In the genomic region with DNA sequence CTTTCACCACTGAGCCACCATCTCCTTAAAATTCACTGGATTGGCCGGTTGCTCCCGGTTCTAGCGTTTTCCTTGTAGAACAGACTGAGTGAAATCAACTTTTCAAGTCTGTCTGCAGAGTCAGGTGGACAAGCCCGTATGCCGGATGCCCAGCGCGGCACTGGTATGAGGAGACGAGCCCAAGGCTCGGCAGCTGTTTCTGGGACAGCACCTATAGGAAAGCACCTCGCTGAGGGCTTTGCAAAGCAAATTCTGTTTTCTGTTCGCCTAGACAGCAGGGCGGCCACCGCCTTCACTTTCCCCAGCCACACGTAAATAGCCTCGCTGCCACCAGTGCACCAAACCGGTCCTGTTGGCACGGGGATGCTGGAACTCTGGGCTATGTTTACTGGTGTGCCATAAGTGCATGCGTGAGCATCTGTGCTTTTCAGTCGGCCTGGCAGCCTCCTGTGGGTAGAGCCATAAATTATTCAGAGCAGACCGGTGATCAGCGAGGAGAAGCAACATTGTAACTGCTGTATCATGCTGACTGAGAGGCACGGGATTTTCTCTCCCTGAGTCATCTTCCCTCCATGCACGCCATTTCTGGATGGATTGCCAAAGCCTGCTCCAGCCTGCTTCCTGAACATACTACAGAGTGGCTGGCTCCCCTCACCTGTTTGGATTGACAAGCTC, we compare ENCODE assay signal across 10 mouse cellular contexts. TPM values are rescaled to one million over a fixed set of nuclear protein-coding genes. Genes with fewer than 3 reads are reported as not detected.
DNase-seq lines count a peak whose midpoint lies in the region; ATAC-seq lines count a peak whose summit lies in the region.
"Had no signal": no experiment of that assay in that cellular context is flagged by ENCODE, and none has a peak within 500 bp of the region (broad histone marks: within the 10 kb centered on the region; RNA-seq: fewer than 3 reads in every experiment).

No protein-coding gene starts in this region.

- 0 out of 2 replicates have a peak, but pooled peaks have one; percentile 70 for ATAC-seq in midbrain, embryonic 15.5 days (replicated peaks)
- ATAC-seq: intestine, postnatal 0 days had no signal

- no peak overlapping the region for H3K27ac ChIP-seq in midbrain, embryonic 15.5 days
- H3K27ac ChIP-seq in midbrain, embryonic 10.5 days (replicated peaks) = no peak overlapping the region
- H3K27ac ChIP-seq: lung, embryonic 15.5 days had no signal

- H3K4me3 ChIP-seq in midbrain, embryonic 15.5 days = no peak overlapping the region
- no peak overlapping the region for H3K4me3 ChIP-seq in midbrain, embryonic 10.5 days
- H3K4me3 ChIP-seq: lung, embryonic 15.5 days had no signal

- no peaks in the 10 kb centered on the region for H3K27me3 ChIP-seq in midbrain, embryonic 15.5 days (replicated peaks)
- H3K27me3 ChIP-seq in midbrain, embryonic 10.5 days (ENCODE audit: low read depth, poor library complexity, severe bottlenecking) = no peaks in the 10 kb centered on the region
- H3K27me3 ChIP-seq: lung, embryonic 15.5 days had no signal

- no peak for DNase-seq in midbrain, embryonic 10.5 days (ENCODE audit: low spot score)
- peak; percentile 76 for DNase-seq in cerebellum, adult 9-10 months
- peak; percentile 58 to 79 for DNase-seq in layer of hippocampus, postnatal 14 days (ENCODE audit: low spot score in 2 of 2)
- peak; percentile 9 for DNase-seq in skeletal muscle tissue, adult 2 months (ENCODE audit: low read depth, low spot score)
- no peak for DNase-seq in urinary bladder, postnatal 10 days (ENCODE audit: low spot score)
- no peak for DNase-seq in thymus, postnatal 10 days (ENCODE audit: low spot score in 2 of 2)
- no peak for DNase-seq in thymus, postnatal 0 days (ENCODE audit: low spot score)

- H3K9ac ChIP-seq in midbrain, embryonic 15.5 days = no peak overlapping the region
- H3K9ac ChIP-seq: lung, embryonic 15.5 days had no signal

- no peaks in the 10 kb centered on the region for H3K9me3 ChIP-seq in midbrain, embryonic 15.5 days
- no peaks in the 10 kb centered on the region for H3K9me3 ChIP-seq in midbrain, embryonic 10.5 days (replicated peaks)
- H3K9me3 ChIP-seq: lung, embryonic 15.5 days had no signal

- H3K4me1 ChIP-seq in midbrain, embryonic 15.5 days = peaks cover 7% of the 10 kb centered on the region
- peaks cover 6% of the 10 kb centered on the region; the same call in 1 of the 2 replicates for H3K4me1 ChIP-seq in midbrain, embryonic 10.5 days

- 74% methylated on average over 23 of the region's 23 CpGs for WGBS in midbrain, embryonic 15.5 days
- 90% methylated on average over 23 of the region's 23 CpGs for WGBS in midbrain, embryonic 10.5 days

- no peak overlapping the region for H3K4me2 ChIP-seq in midbrain, embryonic 15.5 days
- H3K4me2 ChIP-seq: lung, embryonic 15.5 days had no signal

- H3K36me3 ChIP-seq in midbrain, embryonic 15.5 days (replicated peaks) = no peaks in the 10 kb centered on the region
- H3K36me3 ChIP-seq in midbrain, embryonic 10.5 days = no peaks in the 10 kb centered on the region
- H3K36me3 ChIP-seq: lung, embryonic 15.5 days had no signal

RNA-seq across cellular contexts. Expression of a gene that starts 53.1 kb away (rescaled TPM):
- 15.3 and 15.8 TPM in 2 replicates for polyA plus RNA-seq in midbrain, embryonic 15.5 days (2015; fragmentation: Nextera tagmentation; extraction: Ambion mirVana)
- polyA plus RNA-seq in midbrain, embryonic 10.5 days (2016; fragmentation: Nextera tagmentation; extraction: Ambion mirVana) = 2.1 and 2.3 TPM in 2 replicates
- total RNA-seq in layer of hippocampus, postnatal 14 days (2021) = 100 to 1,000 TPM; 186 to 191 TPM
- 0.25 and 0.32 TPM in 2 replicates for polyA plus RNA-seq in thymus, postnatal 0 days (2015; fragmentation: Nextera tagmentation; extraction: Ambion mirVana)

Comparison
In these comparisons a context has a peak if more than half of its experiments do, and no peak if none do; other contexts are left out.
1. DNase-seq: peak in cerebellum, adult 9-10 months (single experiment), layer of hippocampus, postnatal 14 days (2 of 2) and skeletal muscle tissue, adult 2 months (single experiment); none in midbrain, embryonic 10.5 days (single experiment), urinary bladder, postnatal 10 days (single experiment), thymus, postnatal 10 days (0 of 2) and thymus, postnatal 0 days (single experiment).